Mouse (Mus musculus) heart, postnatal 14 days (tissue): ENCODE measurements at regions not wholly inside any gene's neighbourhood (a gene's known extent, or its start where the extent isn't known, plus 50 kb on each side); places are given as distances from the start of the nearest gene placed in this dataset.

ENCODE experiments used
- DNase-seq, 2 experiments: peaks; one replicate each; pipeline ENCODE4 v3.0.0; 2021 to 2022
- intact Hi-C: fragments of 180-260 bp; cut with DNase I; formaldehyde crosslinking; loops from one replicate; pipeline ENCODE4 v1.15.1; 2025

DNA sequence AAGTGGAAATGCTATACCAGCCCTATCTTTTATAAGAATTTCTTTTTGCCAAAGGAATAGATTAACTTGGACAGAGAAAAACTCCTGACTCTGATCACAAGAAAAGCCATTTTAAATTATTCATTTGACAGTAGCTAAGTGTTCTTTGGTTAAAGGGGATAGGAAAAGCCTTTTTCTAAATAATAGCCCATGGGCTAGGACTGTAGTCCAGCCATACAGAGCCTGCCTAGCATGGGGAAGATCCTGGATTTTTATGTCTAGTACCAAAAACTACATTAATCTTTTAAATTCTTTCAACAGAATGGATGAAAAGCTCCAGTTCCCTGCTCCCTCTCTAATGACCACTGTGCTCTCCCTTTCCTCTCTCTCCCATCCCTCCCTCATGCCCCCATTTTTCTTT is 208.5 kb downstream of the Rnf152 start:
- intact Hi-C loops: no loop called here
- DNase-seq: no peak

DNA sequence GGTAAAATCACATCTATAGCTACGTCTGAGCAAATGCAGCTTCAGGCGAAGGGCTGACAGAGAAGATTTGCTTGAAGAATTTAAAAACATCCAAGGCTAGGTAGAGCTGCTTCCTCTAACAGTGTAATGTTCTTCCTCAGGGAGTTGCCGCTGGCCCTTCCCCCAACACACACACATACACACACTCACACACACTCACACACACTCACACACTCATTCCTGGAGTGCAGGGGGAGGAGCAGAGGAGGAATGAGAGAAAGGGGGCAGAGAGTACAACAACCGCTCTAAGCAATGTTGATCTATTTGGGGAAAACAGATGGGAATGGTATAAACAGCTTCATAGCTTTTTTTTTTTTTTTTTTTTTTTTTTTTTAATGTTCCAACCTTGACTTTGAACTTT is 232.6 kb downstream of the Rnf152 start:
- no peak for DNase-seq
- intact Hi-C loops: no loop called here

DNA sequence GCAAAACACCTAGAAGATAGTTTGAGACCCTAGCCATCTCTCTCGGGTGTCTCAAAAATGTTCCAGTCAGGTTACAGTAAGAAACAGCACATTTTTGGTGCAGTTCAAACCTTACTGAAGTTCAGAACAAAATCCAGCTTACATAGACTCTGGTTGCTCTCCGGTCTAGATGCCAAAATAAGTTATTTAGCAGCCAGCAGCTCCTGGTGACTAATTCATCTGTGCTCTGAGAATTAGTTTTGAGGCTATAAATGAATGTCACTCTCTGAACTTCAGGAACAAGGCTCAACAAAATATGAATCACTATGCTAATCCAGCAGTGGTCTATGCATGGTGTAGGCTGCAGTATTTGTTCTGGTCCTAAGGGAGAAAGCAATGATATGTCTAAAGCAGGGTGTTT is 238.6 kb downstream of the Rnf152 start:
- no peak for DNase-seq
- intact Hi-C loops: no loop called here

DNA sequence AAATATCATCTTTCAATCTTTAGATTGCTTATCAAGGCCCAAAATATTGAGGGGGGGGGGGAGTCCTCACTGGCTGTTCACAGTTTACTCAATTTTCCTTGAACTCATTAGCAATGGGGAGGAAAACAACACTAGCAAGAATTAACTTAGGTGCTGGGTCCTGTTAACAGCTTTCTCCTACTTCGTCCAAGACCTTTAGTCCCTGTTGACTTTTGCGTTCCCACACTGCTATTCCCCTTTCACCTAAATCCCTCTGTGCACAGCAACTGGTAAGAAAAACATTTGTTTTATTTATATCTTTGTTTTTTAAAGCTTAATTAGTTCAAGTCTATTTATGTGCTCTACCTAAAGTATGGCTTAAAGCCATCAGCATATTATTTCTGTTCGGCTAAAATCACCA is 240.3 kb downstream of the Rnf152 start:
- no peak for DNase-seq
- intact Hi-C loops: no loop called here

DNA sequence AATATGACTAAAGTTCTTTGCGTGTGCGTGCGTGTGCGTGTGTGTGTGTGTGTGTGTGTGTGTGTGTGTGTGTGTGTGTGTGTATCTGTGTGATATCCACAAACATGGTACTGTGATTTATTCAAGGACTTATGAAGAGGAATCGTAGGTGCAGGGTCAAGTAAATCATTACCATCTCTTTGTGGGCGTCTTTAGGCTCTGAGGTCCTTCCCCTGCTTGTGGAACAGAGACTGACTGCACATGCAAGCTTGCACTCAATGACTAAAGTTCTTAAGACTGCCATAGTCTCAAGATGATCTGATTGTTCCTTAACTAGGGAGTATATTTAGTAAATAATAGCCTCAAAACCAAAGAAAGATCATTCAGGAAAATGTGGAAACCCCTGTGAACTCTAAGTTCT is 241.1 kb downstream of the Rnf152 start:
- intact Hi-C loops: no loop called here
- DNase-seq: no peak

DNA sequence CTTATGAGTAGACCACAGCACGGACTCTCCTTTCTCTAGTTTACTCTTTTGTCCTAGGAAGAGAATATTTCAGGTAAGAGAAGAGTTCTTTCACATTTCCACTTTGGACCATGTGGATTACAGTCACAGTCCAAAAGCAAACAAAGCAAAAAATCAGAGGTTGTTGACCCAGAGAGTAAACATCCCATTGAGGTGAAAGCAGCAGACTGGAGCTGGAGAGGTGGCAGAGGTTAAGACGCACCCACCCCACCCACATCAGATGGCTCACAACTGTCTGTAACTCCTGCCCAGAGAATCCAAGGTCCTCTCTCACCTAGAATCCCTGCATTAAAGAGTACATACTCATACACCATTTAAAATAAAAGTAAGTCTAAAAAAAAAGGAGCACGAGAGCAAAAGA is 241.7 kb downstream of the Rnf152 start:
- no peak for DNase-seq
- intact Hi-C loops: loop anchor here (5.0 kb wide), 1 partner anchor 62 kb away; no protein-coding TSS in a partner anchor

DNA sequence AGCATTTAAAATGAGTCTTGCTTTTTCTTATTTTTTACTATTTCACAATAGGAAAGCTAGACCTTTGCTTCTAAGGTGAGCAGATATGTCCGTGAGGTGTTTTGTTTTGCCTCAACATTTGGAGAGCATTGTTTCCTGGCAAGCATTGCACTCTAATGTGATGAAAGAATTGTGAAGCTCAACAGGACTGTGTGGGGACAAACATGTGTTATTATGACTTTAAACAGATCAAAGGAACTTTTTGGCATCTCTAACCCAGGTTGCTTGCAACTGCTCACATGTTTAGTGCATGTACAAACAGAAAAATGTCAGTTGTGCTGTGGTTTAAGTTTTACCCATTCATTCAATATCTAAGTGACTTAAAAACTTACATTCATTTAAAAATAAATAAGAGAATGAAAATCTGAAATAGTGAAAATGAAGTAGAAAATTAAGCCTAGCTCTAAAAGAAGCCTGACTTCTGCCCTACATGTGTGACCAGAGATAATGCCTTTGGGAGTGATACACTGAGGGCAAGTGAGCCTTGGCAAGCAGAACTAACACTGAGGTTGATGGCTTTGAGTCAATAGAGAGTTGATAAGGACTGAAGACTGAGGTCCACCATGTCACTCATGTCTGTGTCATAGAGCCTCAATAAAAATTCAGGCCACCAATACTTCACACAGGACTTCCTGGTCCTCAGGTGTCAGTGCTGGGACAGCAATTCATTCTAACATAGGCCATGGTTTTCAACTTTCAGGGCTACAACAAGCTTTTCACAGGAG is 243.6 kb downstream of the Rnf152 start:
- intact Hi-C loops: loop anchor here (5.0 kb wide), 1 partner anchor 64 kb away; no protein-coding TSS in a partner anchor
- DNase-seq: no peak

DNA sequence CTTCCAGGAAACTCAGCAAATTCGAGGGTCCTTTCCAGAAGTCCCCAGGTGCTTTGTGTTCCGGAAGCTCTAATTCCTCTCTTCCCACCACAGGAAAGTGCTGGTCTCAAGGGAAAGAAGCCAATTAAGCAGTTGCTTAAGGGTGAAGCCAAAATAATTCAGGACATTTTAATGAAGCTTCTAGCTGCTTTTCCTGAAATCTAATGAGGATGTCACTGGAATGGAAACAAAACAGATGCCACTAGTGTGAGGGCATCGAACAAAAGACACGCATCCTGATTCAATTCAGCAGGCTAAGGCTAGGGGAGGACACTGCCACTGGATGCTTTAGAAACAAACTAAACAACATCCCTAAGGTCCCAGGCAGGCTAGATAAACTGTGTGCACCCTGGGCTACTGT is 245.3 kb downstream of the Rnf152 start:
- DNase-seq: no peak
- intact Hi-C loops: loop anchor here (5.0 kb wide), 1 partner anchor 66 kb away; no protein-coding TSS in a partner anchor

DNA sequence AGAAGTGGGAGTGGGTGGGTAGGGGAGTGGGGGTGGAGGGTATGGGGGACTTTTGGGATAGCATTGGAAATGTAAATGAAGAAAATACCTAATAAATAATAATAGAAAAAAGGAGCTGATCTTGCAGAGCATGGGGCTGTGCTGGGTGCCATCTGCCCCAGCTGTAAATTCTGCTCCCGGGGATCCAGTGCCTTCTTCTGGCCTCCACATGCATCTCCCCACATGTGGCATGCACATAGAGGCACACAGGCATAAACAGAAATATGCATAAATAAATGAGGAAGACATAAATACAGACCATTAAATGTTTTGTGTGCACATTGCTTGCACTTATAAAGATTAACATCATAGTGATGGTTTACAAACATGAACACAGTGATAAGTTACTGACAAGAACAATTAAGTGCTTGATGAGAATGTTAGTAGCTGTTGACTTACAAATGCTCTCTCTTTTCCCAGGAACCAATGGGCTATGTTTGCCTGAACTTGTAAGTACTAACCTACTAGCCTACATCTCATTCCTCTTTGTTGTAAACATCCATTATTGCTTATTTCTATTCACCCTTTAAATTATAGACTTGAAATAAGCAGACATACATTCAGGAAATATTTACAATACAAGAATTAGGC is 245.8 kb downstream of the Rnf152 start:
- no peak for DNase-seq
- intact Hi-C loops: loop anchor here (5.0 kb wide), 1 partner anchor 67 kb away; no protein-coding TSS in a partner anchor

DNA sequence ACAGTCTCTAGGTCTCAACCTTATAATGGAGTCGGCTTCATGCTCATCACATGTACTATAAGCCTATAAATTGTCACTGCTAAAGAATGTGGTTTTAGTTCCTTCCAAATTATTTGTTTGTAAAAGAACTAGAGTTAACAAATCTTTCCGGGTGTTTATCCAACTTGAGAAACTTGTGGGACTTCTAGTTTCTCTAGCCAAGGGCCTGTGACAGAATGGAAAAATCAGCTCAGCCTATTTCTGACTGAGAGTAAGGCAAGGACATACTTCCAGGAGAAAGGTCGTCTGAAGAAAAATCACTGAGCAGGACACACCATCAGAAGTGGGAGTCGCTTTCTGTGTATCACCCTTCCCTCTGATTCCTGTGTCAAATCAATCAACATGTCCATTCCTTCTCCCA is 248.7 kb downstream of the Rnf152 start:
- no peak for DNase-seq
- intact Hi-C loops: no loop called here

DNA sequence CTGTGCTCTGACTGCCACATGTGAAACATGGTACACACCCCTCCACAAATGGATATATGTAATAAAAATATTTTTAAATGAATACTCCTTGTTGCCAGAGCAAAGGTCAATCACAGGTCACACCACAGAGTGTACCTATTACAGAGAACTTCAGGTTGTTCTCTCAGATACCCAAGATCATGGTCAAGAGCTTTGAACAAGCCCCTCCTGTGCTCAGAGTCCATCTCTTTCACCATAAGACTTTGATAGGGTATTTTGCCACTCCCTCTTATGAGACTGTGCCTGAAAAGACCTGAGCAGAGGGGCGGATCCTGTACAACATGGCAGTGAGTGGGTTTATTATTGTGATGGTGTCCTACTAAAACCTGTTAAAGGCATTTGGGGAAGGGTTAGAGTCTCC is 249.3 kb downstream of the Rnf152 start:
- intact Hi-C loops: no loop called here
- no peak for DNase-seq

DNA sequence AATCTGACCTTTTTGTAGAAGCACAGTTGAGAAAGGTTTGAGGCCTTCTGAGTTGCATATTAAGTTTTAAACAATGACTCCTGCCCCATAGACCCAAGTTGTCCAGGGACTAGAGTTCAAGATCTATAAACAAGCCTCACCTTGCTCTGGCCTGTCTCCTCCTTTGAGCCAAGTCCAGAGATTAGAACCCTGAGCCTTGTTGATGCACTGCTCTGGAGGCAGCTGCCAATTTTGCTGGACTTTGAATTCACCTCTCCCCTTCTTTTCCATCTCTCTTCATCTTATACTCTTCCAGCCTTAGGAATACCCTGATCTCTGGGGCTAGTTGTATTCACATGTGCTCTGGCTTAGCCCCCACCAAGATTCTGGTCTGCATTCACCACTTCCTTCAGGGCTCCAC is 251.3 kb downstream of the Rnf152 start:
- DNase-seq: no peak
- intact Hi-C loops: no loop called here

DNA sequence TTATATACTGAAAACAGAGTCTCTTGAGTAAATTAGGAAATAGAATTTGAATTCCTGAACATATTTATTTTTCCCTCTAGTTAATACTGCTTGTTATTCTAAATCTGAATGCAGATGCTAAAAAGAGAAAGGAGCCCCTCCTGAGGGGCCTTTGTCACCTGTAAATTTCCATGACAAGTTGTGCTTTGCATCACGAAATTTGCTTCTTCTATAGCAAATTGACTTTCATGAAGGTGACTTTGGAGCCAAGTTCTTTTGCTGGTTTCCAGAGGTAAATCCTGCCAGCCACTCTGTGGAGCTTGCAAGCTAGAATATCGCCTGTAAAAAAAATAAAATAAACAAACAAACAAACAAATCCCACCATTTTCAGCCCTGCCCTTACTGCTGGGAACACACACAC is 261.4 kb downstream of the Rnf152 start:
- intact Hi-C loops: loop anchor here (10.0 kb wide), 1 partner anchor 110 kb away; no protein-coding TSS in a partner anchor
- no peak for DNase-seq

DNA sequence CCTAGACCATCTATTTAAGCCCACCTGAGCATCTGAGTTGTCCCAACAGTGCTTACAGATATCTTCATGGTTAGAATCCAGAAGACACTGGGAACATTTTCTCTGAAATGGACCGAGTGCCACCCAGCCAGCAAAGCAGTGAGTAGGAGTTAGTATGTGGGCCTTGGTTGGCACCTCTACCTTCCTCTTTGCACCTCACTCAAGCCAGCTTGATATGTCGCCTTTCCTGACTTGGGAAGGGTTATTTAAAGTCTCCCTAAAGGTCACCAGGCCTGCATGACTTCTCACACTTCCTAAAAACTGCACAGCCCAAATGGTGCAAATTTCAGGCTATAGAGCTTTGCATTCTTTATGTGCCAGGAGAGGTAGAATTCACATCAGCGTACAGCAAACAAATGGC is 262.0 kb downstream of the Rnf152 start:
- DNase-seq: no peak
- intact Hi-C loops: loop anchor here (5.0 to 10.0 kb wide), 3 partner anchors 107 to 353 kb away; no protein-coding TSS in a partner anchor

DNA sequence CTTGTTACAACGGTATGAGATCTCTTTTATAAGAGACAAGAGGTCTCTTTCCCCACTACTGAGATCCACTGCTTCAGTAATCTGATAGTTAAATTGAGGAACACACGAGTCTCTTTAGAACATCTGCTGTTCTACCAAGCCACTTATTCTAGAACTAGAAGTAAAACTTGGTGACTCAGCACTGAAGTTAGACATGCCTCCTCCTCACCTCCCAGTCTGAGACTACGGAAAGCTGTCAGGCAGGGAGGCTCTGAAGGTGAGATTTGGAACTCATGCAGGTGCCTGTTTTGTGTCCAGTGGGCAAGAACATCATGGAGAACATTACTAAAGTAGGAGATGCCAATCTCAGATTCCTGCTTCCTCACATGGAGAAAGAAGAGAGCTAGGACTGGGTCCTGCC is 262.6 kb downstream of the Rnf152 start:
- DNase-seq: no peak

DNA sequence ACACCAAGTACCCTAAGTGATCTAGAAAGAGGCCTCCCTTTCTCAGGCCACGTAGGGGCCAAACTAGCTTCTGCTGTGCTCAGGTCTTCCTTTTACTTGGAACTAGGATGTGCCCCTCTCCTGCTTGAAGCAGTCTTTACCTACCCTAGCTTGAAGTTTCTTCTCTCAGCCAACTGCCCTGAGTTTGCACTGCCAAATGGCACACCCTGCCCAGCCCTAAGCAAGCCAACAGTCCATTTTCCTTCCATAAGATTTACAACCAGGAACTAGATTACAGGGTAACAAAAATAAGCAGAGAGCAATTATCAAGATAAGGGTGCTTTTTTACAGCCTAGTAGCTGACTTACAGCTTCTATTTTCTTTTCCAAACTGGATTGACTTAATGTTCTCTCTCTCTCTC is 263.5 kb downstream of the Rnf152 start:
- intact Hi-C loops: loop anchor here (2.0 to 10.0 kb wide), 5 partner anchors 106 to 538 kb away; partner anchors contain the start of gene Rnf152
- DNase-seq: no peak

More for the DNA sequence above, 262.6 kb downstream of the Rnf152 start:
- intact Hi-C loops: loop anchor here (2.0 to 10.0 kb wide), 5 partner anchors 107 to 537 kb away; partner anchors contain the start of gene Rnf152

DNA sequence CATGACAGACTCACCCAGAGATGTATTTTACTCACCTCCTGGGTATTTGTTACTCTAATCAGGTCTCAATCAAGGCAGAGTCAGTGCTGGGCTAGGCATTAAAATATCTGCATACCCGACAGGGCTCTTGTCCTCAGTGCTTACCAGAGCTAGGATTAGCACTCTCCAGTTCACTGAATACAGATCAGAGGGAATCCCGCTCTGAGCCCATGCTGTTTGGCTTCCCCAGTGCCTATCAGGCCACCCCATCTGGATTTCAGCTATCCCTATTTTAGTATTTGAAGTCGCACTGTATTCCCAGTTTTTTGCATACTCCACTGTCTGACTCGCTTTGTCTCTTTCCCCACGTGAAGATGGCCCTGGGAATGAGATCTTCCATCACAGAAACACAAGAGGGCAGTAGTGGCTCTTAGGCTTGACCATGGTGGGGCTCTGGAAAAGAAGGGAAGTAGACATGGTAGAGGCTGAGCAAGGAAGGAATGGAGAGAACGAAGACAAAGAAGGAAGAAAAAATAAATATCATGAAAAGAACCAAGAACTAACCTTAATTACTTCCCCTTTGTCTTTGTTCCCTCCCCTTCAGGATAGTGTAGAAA is 264.1 kb downstream of the Rnf152 start:
- DNase-seq: peak; percentile 10 to 58
- intact Hi-C loops: loop anchor here (2.0 to 10.0 kb wide), 5 partner anchors 105 to 538 kb away; partner anchors contain the start of gene Rnf152

DNA sequence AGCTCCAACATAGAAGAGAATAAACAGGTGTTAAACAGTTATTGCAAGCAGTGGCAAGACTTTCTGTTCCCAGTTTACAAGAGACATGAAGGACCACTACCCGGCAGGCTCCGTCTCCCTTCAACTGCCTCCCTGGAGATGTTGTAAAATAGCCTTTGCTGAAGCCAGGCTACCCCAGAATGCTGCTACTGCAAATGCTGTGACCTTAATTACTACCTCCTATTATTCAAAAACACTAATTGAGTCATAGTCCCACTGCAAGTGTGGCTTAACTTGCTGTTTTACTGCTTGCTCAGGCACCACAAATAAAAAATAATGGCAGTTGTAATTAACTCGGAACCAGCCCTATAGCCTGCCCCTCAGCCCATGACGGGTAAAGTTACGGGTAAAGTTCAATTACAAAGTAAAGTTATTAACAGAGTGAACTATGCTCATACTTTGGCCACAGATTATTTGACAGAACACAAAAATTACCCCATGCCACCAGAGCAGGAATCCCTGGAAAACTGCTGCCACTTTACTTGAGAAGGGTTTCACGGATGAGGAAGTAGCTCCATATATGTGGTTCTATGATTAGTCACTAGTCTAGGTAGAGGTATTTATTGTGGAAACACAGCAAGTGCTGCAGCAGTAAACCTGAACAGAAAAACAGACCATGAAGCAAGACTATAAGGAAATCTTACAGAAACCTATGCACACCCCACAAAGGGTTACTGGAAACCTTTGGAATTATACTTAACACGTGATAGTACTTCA is 267.6 kb downstream of the Rnf152 start:
- DNase-seq: no peak
- intact Hi-C loops: no loop called here

DNA sequence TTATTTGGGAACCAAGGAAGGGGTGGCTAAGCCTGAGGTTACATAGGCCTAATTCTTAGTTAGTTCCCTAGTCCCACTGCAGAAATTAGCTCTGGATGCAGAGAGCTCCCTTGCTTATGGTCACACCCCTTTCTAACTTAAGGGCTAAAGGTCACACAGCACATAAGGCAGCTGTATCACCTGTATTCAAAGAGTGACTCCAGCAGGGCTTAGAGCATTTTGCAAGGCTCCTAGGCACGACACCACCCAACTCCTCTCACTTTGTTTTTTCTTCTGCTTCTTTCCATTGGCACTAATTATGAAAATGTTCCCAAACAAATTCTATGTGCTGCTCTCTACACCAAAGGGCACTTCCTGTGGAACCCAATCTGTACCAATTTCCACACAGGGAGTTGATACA is 268.9 kb downstream of the Rnf152 start:
- DNase-seq: no peak
- intact Hi-C loops: no loop called here

DNA sequence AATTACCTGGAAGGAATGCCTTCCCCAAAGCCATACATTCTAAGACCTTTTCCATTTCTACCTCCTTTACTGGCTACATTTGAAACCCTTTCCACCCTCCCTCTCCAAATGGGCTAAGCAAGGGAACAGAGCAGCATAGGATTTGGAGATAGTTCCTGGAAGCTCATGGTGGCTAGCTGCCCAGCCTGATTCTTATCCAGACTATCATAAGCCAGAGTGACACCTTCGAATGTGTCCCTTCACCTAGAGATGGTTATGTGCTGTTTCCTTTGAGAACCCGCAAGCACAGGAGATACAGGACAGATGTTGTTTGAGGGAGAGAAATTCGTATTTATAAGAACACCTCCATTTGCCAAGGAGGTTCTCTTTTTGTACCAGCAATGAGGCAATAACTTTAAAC is 272.0 kb downstream of the Rnf152 start:
- intact Hi-C loops: no loop called here
- DNase-seq: no peak
